Mouse (Mus musculus) kidney, adult 10 weeks (tissue): ENCODE measurements around the gene Akap13. TPM values are rescaled to one million over a fixed set of nuclear protein-coding genes. Genes with fewer than 3 reads are reported as not detected.

Experiments
- polyA plus RNA-seq: library from polyadenylated mRNA; stranded (reverse); fragments of 350-450 nt; fragmentation: Illumina TruSeq; extraction: RNeasy Lipid Tissue Mini Kit (QIAGEN cat#74804); gene quantifications from one replicate; pipeline ENCODE4 v1.2.3, GENCODE M21; 2014; ENCODE audit warnings: low read depth, low replicate concordance

Gene Akap13
- 33.4 TPM for polyA plus RNA-seq

DNA sequence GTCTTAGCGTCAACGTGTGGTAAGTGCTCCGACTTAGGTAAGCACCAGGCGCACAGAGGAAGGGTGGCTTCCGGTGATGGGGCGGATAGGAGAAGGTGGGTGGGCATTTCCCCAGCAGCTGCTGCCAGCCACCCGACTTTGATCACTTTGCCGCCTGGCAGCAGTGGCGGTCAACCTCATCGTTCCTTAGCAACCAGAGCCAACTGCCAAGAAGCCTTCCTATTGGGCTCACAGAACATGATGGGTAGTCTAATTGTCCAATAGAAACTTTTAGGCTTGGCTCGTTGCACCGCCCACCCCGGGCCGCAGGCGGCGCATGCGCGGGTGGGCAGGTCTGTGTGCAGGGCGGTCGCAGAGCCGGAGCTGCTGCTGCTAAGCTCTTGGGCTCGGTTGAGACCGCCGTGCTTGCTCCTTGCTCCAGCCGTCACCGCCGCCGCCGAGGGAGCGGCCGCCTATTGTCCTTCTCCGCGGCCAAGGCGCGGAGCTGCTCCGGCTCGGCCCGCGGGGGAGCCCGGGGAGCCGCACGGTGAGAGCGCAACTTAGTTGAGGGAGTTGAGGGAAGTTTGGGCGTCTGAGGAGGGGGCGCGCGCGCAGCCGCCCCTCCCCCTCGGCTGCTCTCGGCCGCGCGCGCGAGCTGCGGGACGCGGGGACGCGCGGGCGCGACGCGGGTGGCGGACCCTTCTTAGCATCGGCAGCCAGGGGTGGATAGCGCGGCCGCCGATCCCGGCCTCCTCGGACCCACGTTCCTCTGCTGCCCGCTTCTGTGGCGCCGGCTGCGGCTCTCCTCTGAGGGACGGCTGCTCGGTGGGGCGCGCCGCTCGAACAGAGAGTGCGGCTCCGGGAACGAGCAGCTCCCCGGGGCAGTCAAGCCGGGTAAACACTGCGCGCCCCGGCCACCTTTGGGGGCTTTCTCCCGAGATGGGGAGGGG, at the start of gene Akap13:
Gene Akap13 (plus strand): TSS at position 312 of the 929 bp plus-strand sequence.

Other genes with a start within 250 kb of the Akap13 start
- gene Sv2b, start 146.3 kb upstream of the Akap13 start, polyA plus RNA-seq, result not detected